In genomic region chr11:73326485-73326886, GRCm38 (mm10) we compare ENCODE assay signal across 9 mouse cellular contexts. TPM values are rescaled to one million over a fixed set of nuclear protein-coding genes. Genes with fewer than 3 reads are reported as not detected.
DNase-seq lines count a peak whose midpoint lies in the region; ATAC-seq and TF ChIP-seq lines count a peak whose summit lies in the region.
"Had no signal": no experiment of that assay in that cellular context is flagged by ENCODE, and none has a peak within 500 bp of the region (broad histone marks: within the 10 kb centered on the region; RNA-seq: fewer than 3 reads in every experiment).

No protein-coding gene starts in this region.

- no peak overlapping the region for H3ac ChIP-seq in myocyte (ENCODE audit: control insufficient read depth, insufficient read length)

- 5% methylated on average over 12 of the region's 12 CpGs for WGBS in large intestine, adult 2 months

- no peak overlapping the region for H3K4me3 ChIP-seq in myocyte
- H3K4me3 ChIP-seq: midbrain, embryonic 12.5 days had no signal

- no peaks in the 10 kb centered on the region for H3K79me2 ChIP-seq in myocyte (ENCODE audit: control insufficient read depth, insufficient read depth)

- ATAC-seq in common myeloid progenitor, adult 5-6 weeks (replicated peaks; ENCODE audit: low read depth, poor library complexity, severe bottlenecking): peak; percentile 58; the same call in 1 of the 2 replicates

- H3K4me2 ChIP-seq in myocyte (ENCODE audit: low read depth): peak overlapping the region; percentile 69
- H3K4me2 ChIP-seq: midbrain, embryonic 12.5 days had no signal

- no peak for TF ChIP-seq POLR2A in myocyte (IDR thresholded peaks at IDR 0.05; ENCODE audit: insufficient read length, low read depth)

- peak; percentile 23 to 40 for DNase-seq in heart, adult 9 months (ENCODE audit: low spot score in 2 of 2)
- DNase-seq in heart, postnatal 25 days (ENCODE audit: low spot score): no peak
- DNase-seq in large intestine, adult 2 months (ENCODE audit: low read depth, low spot score): peak; percentile 73
- no peak for DNase-seq in spleen, postnatal 4 days (ENCODE audit: low spot score in 2 of 2)
- DNase-seq in layer of hippocampus, adult 11-12 months (ENCODE audit: low spot score): no peak
- DNase-seq in neural tube, embryonic 10.5 days (ENCODE audit: extremely low spot score, low spot score): no peak

- intact Hi-C loops in heart, postnatal 25 days (cut with DNase I): no loop called here

- H3K27me3 ChIP-seq in myocyte (ENCODE audit: control insufficient read depth, insufficient read depth, insufficient read length): no peaks in the 10 kb centered on the region
- H3K27me3 ChIP-seq: midbrain, embryonic 12.5 days had no signal

- no peaks in the 10 kb centered on the region for H3K36me3 ChIP-seq in myocyte (ENCODE audit: control insufficient read depth, insufficient read depth)
- H3K36me3 ChIP-seq: midbrain, embryonic 12.5 days had no signal

TF ChIP-seq in myocyte, 11 proteins besides CTCF, POLR2A, EP300 and RAD21:
- TF ChIP-seq E2F4 (IDR thresholded peaks at IDR 0.05; ENCODE audit: insufficient read depth): no peak
- TF ChIP-seq REST (IDR thresholded peaks at IDR 0.05; ENCODE audit: insufficient read depth, insufficient read length): no peak
- no peak for TF ChIP-seq MYOD1 (IDR thresholded peaks at IDR 0.05; ENCODE audit: control insufficient read depth in 1 of 3, insufficient read length in 2 of 3, low read depth in 2 of 3)
- no peak for TF ChIP-seq MYOG (IDR thresholded peaks at IDR 0.05; ENCODE audit: control insufficient read depth in 1 of 3, insufficient read depth in 1 of 3, insufficient read length in 2 of 3, low read depth in 2 of 3)
- TF ChIP-seq USF1 (IDR thresholded peaks at IDR 0.05; ENCODE audit: low read depth): no peak
TF ChIP-seq in myocyte: peak in this region for 0.

RNA-seq across cellular contexts. Expression of gene Aspa, which starts 2.9 kb away (rescaled TPM):
- total RNA-seq in heart, postnatal 25 days (2021): 1 to 10 TPM; 1.3 to 1.4 TPM
- 3.8 and 7.4 TPM in 2 replicates for total RNA-seq in common myeloid progenitor, adult 5-6 weeks (2017)
- 25.3 and 42.6 TPM in 2 replicates for polyA plus RNA-seq in large intestine, adult 2 months (2012; rRNA removed)
- 5.3 TPM for polyA plus RNA-seq in myocyte (2012; fragmentation: generic; extraction: Trizol)

RNA-seq across cellular contexts. Expression of gene Gm49340, which starts 3.1 kb away (rescaled TPM):
- total RNA-seq in heart, postnatal 25 days (2021): not detected
- total RNA-seq in common myeloid progenitor, adult 5-6 weeks (2017): not detected in 2 replicates
- 0.02 TPM in 1 of 2 replicates, not detected in the other for polyA plus RNA-seq in large intestine, adult 2 months (2012; rRNA removed)
- not detected for polyA plus RNA-seq in myocyte (2012; fragmentation: generic; extraction: Trizol)
- polyA plus RNA-seq: midbrain, embryonic 12.5 days had no signal

RNA-seq across cellular contexts. Expression of gene Spata22, which starts 3.1 kb away (rescaled TPM):
- not detected for total RNA-seq in heart, postnatal 25 days (2021)
- not detected in 2 replicates for total RNA-seq in common myeloid progenitor, adult 5-6 weeks (2017)
- polyA plus RNA-seq in large intestine, adult 2 months (2012; rRNA removed): 0.25 TPM in 1 of 2 replicates, not detected in the other
- polyA plus RNA-seq in myocyte (2012; fragmentation: generic; extraction: Trizol): not detected
- polyA plus RNA-seq: midbrain, embryonic 12.5 days had no signal

RNA-seq across cellular contexts. Expression of gene Olfr20, which starts 24.1 kb away (rescaled TPM):
- not detected for total RNA-seq in heart, postnatal 25 days (2021)
- not detected in 2 replicates for total RNA-seq in common myeloid progenitor, adult 5-6 weeks (2017)
- polyA plus RNA-seq in large intestine, adult 2 months (2012; rRNA removed): 0.07 TPM in 1 of 2 replicates, not detected in the other
- not detected for polyA plus RNA-seq in myocyte (2012; fragmentation: generic; extraction: Trizol)
- polyA plus RNA-seq: midbrain, embryonic 12.5 days had no signal

RNA-seq across cellular contexts. Expression of gene Olfr376, which starts 44.6 kb away (rescaled TPM):
- not detected for total RNA-seq in heart, postnatal 25 days (2021)
- total RNA-seq in common myeloid progenitor, adult 5-6 weeks (2017): not detected in 2 replicates
- not detected in 2 replicates for polyA plus RNA-seq in large intestine, adult 2 months (2012; rRNA removed)
- polyA plus RNA-seq in myocyte (2012; fragmentation: generic; extraction: Trizol): not detected
- polyA plus RNA-seq: midbrain, embryonic 12.5 days had no signal

Comparison
In these comparisons a context has a peak if more than half of its experiments do, and no peak if none do; other contexts are left out.
1. DNase-seq: peak in heart, adult 9 months (2 of 2) and large intestine, adult 2 months (single experiment); none in heart, postnatal 25 days (single experiment), spleen, postnatal 4 days (0 of 2), layer of hippocampus, adult 11-12 months (single experiment) and neural tube, embryonic 10.5 days (single experiment).